Mouse (Mus musculus): Measurements from ENCODE around the gene Fgfr2.
A peak's percentile ranks its signal among the peaks of the same experiment; 100 is the strongest.

Fgfr2 gene

GRCm38 (mm10) chr7:131037083-131037482, 2086.1 kb downstream of the Fgfr2 start:
- no peak for DNase-seq (ENCODE audit: low spot score)

- DNase-seq (ENCODE audit: low spot score): no peak
These were observed 2086.8 kb downstream of the Fgfr2 start for GRCm38 (mm10) chr7:131036396-131036795.

GRCm38 (mm10) chr7:131031755-131032154, 2091.4 kb downstream of the Fgfr2 start, which contains the start of gene Dmbt1:
Dmbt1 (plus strand) TSS chr7:131032053.
- no peak for DNase-seq (ENCODE audit: low spot score)

- DNase-seq (ENCODE audit: low spot score): no peak
These were observed 2095.6 kb downstream of the Fgfr2 start for GRCm38 (mm10) chr7:131027557-131027956.

- no peak for DNase-seq (ENCODE audit: low spot score)
These were observed 2098.3 kb downstream of the Fgfr2 start for GRCm38 (mm10) chr7:131024807-131025206.

- DNase-seq (ENCODE audit: low spot score): no peak
These were observed 2104.0 kb downstream of the Fgfr2 start for GRCm38 (mm10) chr7:131019181-131019580.

GRCm38 (mm10) chr7:131011901-131012300, 2111.2 kb downstream of the Fgfr2 start:
- peak; percentile 56 for DNase-seq (ENCODE audit: low spot score)

- no peak for DNase-seq (ENCODE audit: low spot score)
These were observed 2114.0 kb downstream of the Fgfr2 start for GRCm38 (mm10) chr7:131009178-131009577.

- DNase-seq (ENCODE audit: low spot score): no peak
These were observed 2115.9 kb downstream of the Fgfr2 start for GRCm38 (mm10) chr7:131007221-131007620.

- DNase-seq (ENCODE audit: low spot score): no peak
These were observed 2119.1 kb downstream of the Fgfr2 start for GRCm38 (mm10) chr7:131004071-131004470.

GRCm38 (mm10) chr7:131001976-131002726, 2121.0 kb downstream of the Fgfr2 start:
- no peak for DNase-seq (ENCODE audit: low spot score)

GRCm38 (mm10) chr7:130993907-130994306, 2129.2 kb downstream of the Fgfr2 start:
- peak; percentile 17 for DNase-seq (ENCODE audit: low spot score)

- no peak for DNase-seq (ENCODE audit: low spot score)
These were observed 2131.9 kb downstream of the Fgfr2 start for GRCm38 (mm10) chr7:130991174-130991789.

- no peak for DNase-seq (ENCODE audit: low spot score)
These were observed 2133.8 kb downstream of the Fgfr2 start for GRCm38 (mm10) chr7:130989371-130989770.

GRCm38 (mm10) chr7:130988146-130988545, 2135.0 kb downstream of the Fgfr2 start:
- DNase-seq (ENCODE audit: low spot score): no peak

- peak; percentile 49 for DNase-seq (ENCODE audit: low spot score)
These were observed 2137.4 kb downstream of the Fgfr2 start for GRCm38 (mm10) chr7:130985716-130986115.

GRCm38 (mm10) chr7:130985193-130985592, 2138.0 kb downstream of the Fgfr2 start:
- no peak for DNase-seq (ENCODE audit: low spot score)

- no peak for DNase-seq (ENCODE audit: low spot score)
These were observed 2138.9 kb downstream of the Fgfr2 start for GRCm38 (mm10) chr7:130984294-130984693.

GRCm38 (mm10) chr7:130982881-130983280, 2140.3 kb downstream of the Fgfr2 start:
- DNase-seq (ENCODE audit: low spot score): no peak

- no peak for DNase-seq (ENCODE audit: low spot score)
These were observed 2140.8 kb downstream of the Fgfr2 start for GRCm38 (mm10) chr7:130982371-130982770.

GRCm38 (mm10) chr7:130980130-130980529, 2143.0 kb downstream of the Fgfr2 start:
- no peak for DNase-seq (ENCODE audit: low spot score)

GRCm38 (mm10) chr7:130978545-130978944, 2144.6 kb downstream of the Fgfr2 start:
- DNase-seq (ENCODE audit: low spot score): no peak

GRCm38 (mm10) chr7:130977794-130978521, 2145.2 kb downstream of the Fgfr2 start:
- peak; percentile 63 for DNase-seq (ENCODE audit: low spot score)

Data from adipocyte (in vitro differentiated cells).